Comparison of ENCODE assay signal across 22 mouse cellular contexts in the genomic region with DNA sequence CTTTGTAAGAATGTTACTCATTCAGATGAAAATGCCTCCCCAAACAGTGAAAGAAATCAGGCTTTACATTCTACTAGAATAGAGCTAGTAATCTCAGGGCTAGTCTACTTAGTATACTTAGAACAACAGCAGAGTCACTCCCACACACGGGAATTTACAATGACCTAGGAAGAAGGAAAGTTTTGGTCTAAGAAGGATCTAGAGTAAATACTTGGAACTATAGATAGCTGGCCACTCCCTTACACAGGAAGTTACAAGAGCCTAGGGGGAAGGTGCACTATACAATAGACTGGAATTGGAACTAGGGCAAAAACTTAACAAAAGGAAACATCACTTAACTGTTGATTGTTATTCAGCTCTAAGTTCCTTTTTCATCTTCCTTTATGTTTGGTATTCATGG.
"Had no signal": no experiment of that assay in that cellular context is flagged by ENCODE, and none has a peak within 500 bp of the region (broad histone marks: within the 10 kb centered on the region; RNA-seq: fewer than 3 reads in every experiment).

No protein-coding gene starts in this region.

- H3K4me3 ChIP-seq: lung, embryonic 15.5 days; midbrain, embryonic 10.5 days; midbrain, embryonic 12.5 days; myocyte; neural tube, embryonic 13.5 days; neural tube, embryonic 15.5 days; stomach, embryonic 15.5 days had no signal

- H3K9ac ChIP-seq: liver, embryonic 14.5 days; lung, embryonic 15.5 days; midbrain, embryonic 12.5 days; neural tube, embryonic 13.5 days; neural tube, embryonic 15.5 days; stomach, embryonic 15.5 days had no signal

- H3K27ac ChIP-seq: liver, embryonic 14.5 days; lung, embryonic 15.5 days; midbrain, embryonic 10.5 days; midbrain, embryonic 12.5 days; neural tube, embryonic 13.5 days; neural tube, embryonic 15.5 days; stomach, embryonic 15.5 days; stomach, postnatal 0 days had no signal

- H3K4me1 ChIP-seq: lung, embryonic 15.5 days; midbrain, embryonic 10.5 days; midbrain, embryonic 12.5 days; neural tube, embryonic 13.5 days; neural tube, embryonic 15.5 days; stomach, embryonic 15.5 days had no signal

- ATAC-seq: lung, postnatal 0 days; midbrain, embryonic 16.5 days had no signal

- H3K27me3 ChIP-seq: lung, embryonic 15.5 days; midbrain, embryonic 12.5 days; neural tube, embryonic 13.5 days; neural tube, embryonic 15.5 days; stomach, embryonic 15.5 days had no signal

- DNase-seq: lung, adult 18-20 months; lung, postnatal 4 days; midbrain, embryonic 14.5 days; retina, postnatal 1 day; right cerebral cortex, adult 18-20 months; right cerebral cortex, postnatal 25 days; right cerebral cortex, postnatal 4 days; spleen, adult 18-20 months; thymus, adult 2 months; thymus, postnatal 25 days; thymus, postnatal 4 days had no signal

- H3K9me3 ChIP-seq: lung, embryonic 15.5 days; midbrain, embryonic 10.5 days; midbrain, embryonic 12.5 days; neural tube, embryonic 13.5 days; neural tube, embryonic 15.5 days; stomach, embryonic 15.5 days had no signal

- H3K36me3 ChIP-seq: lung, embryonic 15.5 days; midbrain, embryonic 10.5 days; midbrain, embryonic 12.5 days; neural tube, embryonic 13.5 days; neural tube, embryonic 15.5 days; stomach, embryonic 15.5 days had no signal

- H3K4me2 ChIP-seq: lung, embryonic 15.5 days; midbrain, embryonic 12.5 days; neural tube, embryonic 13.5 days; neural tube, embryonic 15.5 days; stomach, embryonic 15.5 days had no signal
